Mouse (Mus musculus): ENCODE measurements at regions not wholly inside any gene's neighbourhood (a gene's known extent, or its start where the extent isn't known, plus 50 kb on each side); places are given as distances from the start of the nearest gene placed in this dataset.
A peak's percentile ranks its signal among the peaks of the same experiment; 100 is the strongest.

GRCm38 (mm10) chr13:39351606-39352005 is 390.9 kb upstream of the Slc35b3 start:
- no peak for DNase-seq (ENCODE audit: low spot score)

DNA sequence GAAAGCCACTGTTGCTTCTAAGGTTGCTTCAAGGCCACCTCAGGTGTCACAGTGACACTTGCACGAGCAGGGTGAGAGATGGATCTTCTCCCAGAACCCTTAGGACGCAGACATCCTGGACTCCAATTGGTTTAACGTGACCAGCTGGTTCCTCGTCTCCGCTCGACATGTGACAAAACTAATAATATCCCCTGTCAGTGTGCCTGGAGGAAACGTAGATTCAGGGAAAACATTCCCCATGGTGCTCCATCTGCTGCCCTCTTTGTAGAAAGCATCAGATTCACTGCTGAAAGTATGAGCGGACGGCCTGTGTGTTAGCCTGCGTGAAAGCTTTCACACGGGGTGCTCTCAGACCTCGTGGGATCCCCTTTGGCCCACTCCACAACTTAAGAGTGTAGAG is 390.0 kb upstream of the Slc35b3 start:
- DNase-seq (ENCODE audit: low spot score): no peak

- no peak for DNase-seq (ENCODE audit: low spot score)
Measured at GRCm38 (mm10) chr13:39347761-39348160, 387.1 kb upstream of the Slc35b3 start.

DNA sequence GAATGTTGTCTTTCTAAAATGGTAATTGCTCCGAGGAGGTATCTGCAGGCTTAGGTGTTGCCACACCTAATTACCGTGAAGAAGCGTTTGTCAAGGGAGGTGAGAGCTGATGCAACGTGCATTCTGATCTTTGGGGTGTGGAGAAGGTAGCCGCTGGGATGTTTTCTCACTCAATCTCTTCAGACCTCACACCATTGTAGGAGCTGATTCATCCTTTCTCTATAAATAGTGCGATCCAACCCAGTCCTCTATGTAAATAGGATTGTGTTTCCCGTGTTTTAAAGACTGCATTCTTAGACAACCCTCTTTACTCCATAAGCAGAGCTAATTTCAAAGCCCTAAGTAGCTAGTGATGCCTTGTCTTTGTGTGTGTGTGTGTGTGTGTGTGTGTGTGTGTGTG is 374.2 kb upstream of the Slc35b3 start:
- DNase-seq (ENCODE audit: low spot score): no peak

- DNase-seq (ENCODE audit: low spot score): no peak
Measured at GRCm38 (mm10) chr13:39329794-39330193, 369.1 kb upstream of the Slc35b3 start.

DNA sequence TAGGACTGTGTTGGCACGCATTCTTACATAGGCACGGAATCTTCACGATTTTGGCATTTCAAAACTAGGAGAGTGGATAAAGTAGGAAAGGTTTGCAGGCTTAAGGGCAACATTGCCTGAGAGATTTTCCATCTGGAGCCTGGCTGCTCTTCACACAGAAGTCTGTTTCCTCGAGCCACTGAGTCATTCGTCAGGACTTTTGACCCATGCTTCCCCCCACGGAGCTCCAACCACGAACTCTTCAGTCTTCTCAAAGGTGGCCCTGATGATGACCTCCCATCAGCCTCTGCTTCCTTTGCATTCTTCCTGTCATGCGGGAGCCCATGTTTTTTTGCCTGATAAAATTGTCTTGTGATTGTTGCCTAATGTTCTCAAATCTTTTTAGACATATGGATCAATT is 365.5 kb upstream of the Slc35b3 start:
- no peak for DNase-seq (ENCODE audit: low spot score)

GRCm38 (mm10) chr13:39321111-39321510 is 360.4 kb upstream of the Slc35b3 start:
- DNase-seq (ENCODE audit: low spot score): no peak

GRCm38 (mm10) chr13:39309758-39310157 is 349.1 kb upstream of the Slc35b3 start:
- DNase-seq (ENCODE audit: low spot score): no peak

GRCm38 (mm10) chr13:39307845-39308244 is 347.2 kb upstream of the Slc35b3 start:
- DNase-seq (ENCODE audit: low spot score): no peak

DNA sequence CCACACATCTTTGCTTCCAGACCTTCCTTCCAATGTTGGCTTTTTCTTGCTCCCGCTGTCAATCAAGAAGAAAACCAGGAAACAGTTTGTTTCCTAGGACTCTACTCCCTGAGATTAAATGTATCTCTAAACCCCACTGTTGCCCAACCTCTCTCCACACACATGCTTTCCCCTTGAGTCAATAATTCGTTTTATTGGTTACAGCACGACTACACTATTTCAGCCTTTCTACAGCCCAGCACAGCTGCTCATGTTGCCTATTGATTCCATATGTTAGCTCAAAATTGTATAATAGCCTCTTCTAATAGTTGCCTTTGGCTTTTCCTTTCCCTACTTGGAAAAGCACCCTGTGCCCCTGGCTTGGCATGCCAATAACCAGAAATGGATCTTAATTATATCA is 346.2 kb upstream of the Slc35b3 start:
- no peak for DNase-seq (ENCODE audit: low spot score)

- DNase-seq (ENCODE audit: low spot score): no peak
Measured at GRCm38 (mm10) chr13:39297129-39297528, 336.5 kb upstream of the Slc35b3 start.

DNA sequence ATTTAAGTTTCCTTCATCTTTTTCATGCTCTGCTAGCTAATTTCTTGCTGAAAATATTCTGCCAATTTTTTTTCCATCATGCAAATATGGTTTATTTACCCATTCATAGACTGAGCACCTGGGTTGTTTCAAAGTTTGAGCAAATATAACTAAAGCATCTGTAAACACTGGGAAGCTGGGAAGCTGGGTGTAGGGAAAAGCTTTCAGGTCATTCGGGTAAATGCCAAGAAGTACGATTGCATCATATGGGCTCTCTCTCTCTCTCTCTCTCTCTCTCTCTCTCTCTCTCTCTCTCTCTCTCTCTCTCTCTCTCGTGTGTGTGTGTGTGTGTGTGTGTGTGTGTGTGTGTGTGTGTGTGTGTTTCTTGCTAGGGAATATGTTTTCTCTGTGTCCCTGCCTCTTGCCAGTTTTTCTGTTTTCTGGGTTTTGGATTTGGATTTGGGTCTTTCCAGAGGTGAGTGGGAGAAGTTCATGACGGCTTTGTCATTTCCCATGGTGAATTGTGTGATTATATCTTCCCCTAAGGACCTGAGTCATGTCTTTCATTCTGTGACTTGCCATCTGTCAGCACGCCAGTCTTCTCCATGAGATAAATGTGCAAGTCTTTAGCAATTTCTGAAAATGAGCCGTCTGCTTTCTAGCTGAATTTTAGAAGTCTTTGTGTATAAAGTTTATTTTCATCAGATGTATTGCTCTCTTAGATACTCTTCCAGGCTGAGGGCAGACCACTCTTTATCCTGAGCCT is 329.7 kb upstream of the Slc35b3 start:
- DNase-seq (ENCODE audit: low spot score): no peak

- no peak for DNase-seq (ENCODE audit: low spot score)
Measured at GRCm38 (mm10) chr13:39282272-39282671, 321.6 kb upstream of the Slc35b3 start.

DNA sequence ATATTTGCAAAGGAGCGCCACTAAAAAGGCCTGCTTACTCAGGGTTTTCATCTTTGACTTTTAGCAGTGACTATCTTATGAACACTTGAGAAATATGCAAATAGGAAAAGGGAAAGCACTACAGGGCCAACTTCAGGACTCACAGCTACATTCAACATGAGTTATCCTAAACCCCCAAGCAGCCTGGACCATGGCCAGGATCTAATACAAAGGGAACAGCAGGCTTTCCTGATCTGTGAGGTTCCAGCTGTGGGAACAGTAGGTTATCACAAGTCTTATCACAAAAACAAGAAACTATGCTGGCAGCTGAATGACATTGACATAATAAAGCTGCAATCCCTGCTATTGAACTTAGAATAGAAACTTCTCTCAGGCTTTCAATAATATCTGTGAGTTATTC is 317.4 kb upstream of the Slc35b3 start:
- DNase-seq (ENCODE audit: low spot score): no peak

DNA sequence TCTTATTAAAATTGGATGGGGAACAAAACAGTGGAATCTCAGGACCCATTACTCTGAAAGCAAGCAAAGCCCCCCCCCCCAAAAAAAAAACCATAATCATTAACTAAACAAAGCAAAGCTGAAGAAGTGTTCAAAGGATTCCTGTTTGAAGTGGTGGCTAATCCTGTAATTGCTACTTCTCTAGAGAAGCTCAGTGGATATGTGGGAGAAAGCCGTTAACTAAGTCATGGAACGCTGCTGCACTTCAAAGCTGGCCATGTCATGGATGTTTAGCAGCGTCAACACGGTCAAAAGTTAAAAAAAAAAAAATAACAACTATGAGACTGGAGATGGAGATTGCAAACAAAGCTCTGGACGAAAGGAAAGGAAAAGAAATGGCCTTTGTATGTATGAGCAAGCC is 305.3 kb upstream of the Slc35b3 start:
- DNase-seq (ENCODE audit: low spot score): no peak

DNA sequence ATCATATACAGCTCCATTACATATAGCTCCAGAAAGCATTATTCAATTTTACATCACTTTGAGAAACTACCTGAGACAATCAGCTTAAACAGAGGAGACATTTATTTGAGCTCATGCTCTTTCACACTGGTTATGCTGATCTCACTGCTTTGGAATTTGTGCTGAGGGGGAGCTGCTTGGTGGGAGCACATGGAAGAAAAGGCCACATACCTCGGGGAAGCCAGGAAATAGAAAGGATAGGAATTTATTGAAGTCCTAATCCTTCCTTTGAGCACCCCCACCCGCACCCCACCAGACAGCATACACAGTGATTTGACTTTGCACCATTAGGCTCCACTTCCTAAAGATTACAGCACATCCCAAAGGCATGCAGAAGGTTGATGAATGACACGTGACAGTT is 296.0 kb upstream of the Slc35b3 start:
- no peak for DNase-seq (ENCODE audit: low spot score)

DNA sequence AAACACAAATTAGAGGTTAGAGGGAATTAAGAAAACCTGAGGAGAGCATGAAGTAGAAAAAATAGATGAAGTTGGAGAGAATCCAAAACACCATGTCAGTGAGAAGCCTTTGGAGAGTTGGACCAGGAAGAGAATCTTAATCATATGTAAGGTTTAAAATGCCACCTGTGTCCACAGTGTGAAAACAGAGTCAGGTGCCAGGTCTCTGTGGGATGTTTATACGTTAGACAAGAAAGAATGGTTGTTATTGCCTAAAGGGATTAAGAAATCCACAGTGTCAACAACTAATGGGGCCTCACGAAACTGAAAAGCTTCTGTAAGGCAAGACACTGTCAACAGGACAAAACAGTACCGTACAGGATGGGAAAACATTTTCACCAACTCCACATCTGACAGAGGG is 294.7 kb upstream of the Slc35b3 start:
- DNase-seq (ENCODE audit: low spot score): no peak

DNA sequence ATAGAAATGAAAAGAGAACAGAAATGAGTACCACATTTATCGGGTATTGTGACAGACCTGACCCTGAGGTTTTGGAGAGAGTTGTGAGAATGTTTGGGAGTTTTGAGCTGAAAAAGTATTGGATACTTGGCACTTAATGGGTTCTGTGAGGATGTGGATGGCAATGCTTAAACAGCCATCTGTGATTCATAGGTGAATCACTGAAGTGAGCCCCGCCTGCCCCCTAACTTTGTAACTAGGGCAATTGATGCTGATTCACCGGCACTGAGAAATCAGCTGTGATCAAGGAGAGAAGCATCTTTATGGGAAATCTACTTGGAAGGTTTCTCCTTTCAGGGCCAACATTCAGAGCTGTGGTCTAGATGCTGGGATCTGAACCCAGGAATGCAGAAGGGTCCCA is 291.9 kb upstream of the Slc35b3 start:
- no peak for DNase-seq (ENCODE audit: low spot score)

- DNase-seq (ENCODE audit: low spot score): no peak
Measured at GRCm38 (mm10) chr13:39250096-39250495, 289.4 kb upstream of the Slc35b3 start.

- no peak for DNase-seq (ENCODE audit: low spot score)
Measured at GRCm38 (mm10) chr13:39226829-39227228, 266.2 kb upstream of the Slc35b3 start.

- DNase-seq (ENCODE audit: low spot score): no peak
Measured at GRCm38 (mm10) chr13:39225651-39226050, 265.0 kb upstream of the Slc35b3 start.

- no peak for DNase-seq (ENCODE audit: low spot score)
Measured at GRCm38 (mm10) chr13:39211076-39211475, 250.4 kb upstream of the Slc35b3 start.

- peak; percentile 2 for DNase-seq (ENCODE audit: low spot score)
Measured at GRCm38 (mm10) chr13:39183715-39184179, 223.1 kb upstream of the Slc35b3 start.

- DNase-seq (ENCODE audit: low spot score): no peak
Measured at GRCm38 (mm10) chr13:39161980-39162379, 201.3 kb upstream of the Slc35b3 start.
